Mouse (Mus musculus): Measurements from ENCODE around the gene Slc35e2. TPM values are rescaled to one million over a fixed set of nuclear protein-coding genes. Genes with fewer than 3 reads are reported as not detected.

The Slc35e2 gene
- polyA plus RNA-seq, 1 experiment from 2014 or later: 5.4 TPM

Other genes with a start within 250 kb of the Slc35e2 start
- gene Prkcz, start 240.1 kb upstream of the Slc35e2 start, polyA plus RNA-seq (2015; fragmentation: Nextera tagmentation; extraction: Ambion mirVana): 2.4 and 4.3 TPM in 2 replicates
- gene Gabrd, start 203.3 kb upstream of the Slc35e2 start, polyA plus RNA-seq (2015; fragmentation: Nextera tagmentation; extraction: Ambion mirVana): not detected in 2 replicates
- gene Cfap74, start 192.2 kb upstream of the Slc35e2 start, polyA plus RNA-seq (2015; fragmentation: Nextera tagmentation; extraction: Ambion mirVana): 0.07 and 0.14 TPM in 2 replicates
- 0.50 TPM in 1 of 2 replicates, not detected in the other for gene Tmem52, start 132.3 kb upstream of the Slc35e2 start, polyA plus RNA-seq (2015; fragmentation: Nextera tagmentation; extraction: Ambion mirVana)
- 100 and 106 TPM in 2 replicates for gene Gnb1, start 110.1 kb upstream of the Slc35e2 start, polyA plus RNA-seq (2015; fragmentation: Nextera tagmentation; extraction: Ambion mirVana)
- 46.9 and 51.4 TPM in 2 replicates for gene Nadk, start 39.0 kb upstream of the Slc35e2 start, polyA plus RNA-seq (2015; fragmentation: Nextera tagmentation; extraction: Ambion mirVana)
- 18.6 and 19.9 TPM in 2 replicates for gene Cdk11b, start 23.4 kb downstream of the Slc35e2 start, polyA plus RNA-seq (2015; fragmentation: Nextera tagmentation; extraction: Ambion mirVana)
- gene Gm10563, start 44.0 kb downstream of the Slc35e2 start, polyA plus RNA-seq (2015; fragmentation: Nextera tagmentation; extraction: Ambion mirVana): not detected in 2 replicates
- gene Mmp23, start 52.0 kb downstream of the Slc35e2 start, polyA plus RNA-seq (2015; fragmentation: Nextera tagmentation; extraction: Ambion mirVana): 4.9 TPM in 2 replicates
- 3.8 and 5.2 TPM in 2 replicates for gene Mib2, start 67.8 kb downstream of the Slc35e2 start, polyA plus RNA-seq (2015; fragmentation: Nextera tagmentation; extraction: Ambion mirVana)
- 0.24 and 0.48 TPM in 2 replicates for gene Fndc10, start 92.9 kb downstream of the Slc35e2 start, polyA plus RNA-seq (2015; fragmentation: Nextera tagmentation; extraction: Ambion mirVana)
- 52.0 and 52.4 TPM in 2 replicates for gene Ssu72, start 103.4 kb downstream of the Slc35e2 start, polyA plus RNA-seq (2015; fragmentation: Nextera tagmentation; extraction: Ambion mirVana)
- gene Tmem240, start 133.4 kb downstream of the Slc35e2 start, polyA plus RNA-seq (2015; fragmentation: Nextera tagmentation; extraction: Ambion mirVana): 0.08 and 0.10 TPM in 2 replicates
- gene Atad3a, start 159.7 kb downstream of the Slc35e2 start, polyA plus RNA-seq (2015; fragmentation: Nextera tagmentation; extraction: Ambion mirVana): 47.9 and 56.5 TPM in 2 replicates
- gene Vwa1, start 173.3 kb downstream of the Slc35e2 start, polyA plus RNA-seq (2015; fragmentation: Nextera tagmentation; extraction: Ambion mirVana): 0.33 and 0.54 TPM in 2 replicates
- 0.13 and 0.22 TPM in 2 replicates for gene Tmem88b, start 184.5 kb downstream of the Slc35e2 start, polyA plus RNA-seq (2015; fragmentation: Nextera tagmentation; extraction: Ambion mirVana)
- gene Ankrd65, start 189.0 kb downstream of the Slc35e2 start, polyA plus RNA-seq (2015; fragmentation: Nextera tagmentation; extraction: Ambion mirVana): 0.07 TPM in 1 of 2 replicates, not detected in the other
- 135 and 141 TPM in 2 replicates for gene Mrpl20, start 201.5 kb downstream of the Slc35e2 start, polyA plus RNA-seq (2015; fragmentation: Nextera tagmentation; extraction: Ambion mirVana)
- 65.6 and 77.1 TPM in 2 replicates for gene Ccnl2, start 211.1 kb downstream of the Slc35e2 start, polyA plus RNA-seq (2015; fragmentation: Nextera tagmentation; extraction: Ambion mirVana)
- 94.0 and 108 TPM in 2 replicates for gene Aurkaip1, start 229.9 kb downstream of the Slc35e2 start, polyA plus RNA-seq (2015; fragmentation: Nextera tagmentation; extraction: Ambion mirVana)
- gene Mxra8, start 238.3 kb downstream of the Slc35e2 start, polyA plus RNA-seq (2015; fragmentation: Nextera tagmentation; extraction: Ambion mirVana): 7.7 and 9.9 TPM in 2 replicates
- 5.0 and 6.9 TPM in 2 replicates for gene Dvl1, start 246.0 kb downstream of the Slc35e2 start, polyA plus RNA-seq (2015; fragmentation: Nextera tagmentation; extraction: Ambion mirVana)

All from liver, embryonic 15.5 days (tissue).